Mouse (Mus musculus): ENCODE measurements around the gene Wdr17. TPM values are rescaled to one million over a fixed set of nuclear protein-coding genes. Genes with fewer than 3 reads are reported as not detected.

The Wdr17 gene
- polyA plus RNA-seq, 1 experiment from 2014 or later, result 0.42 TPM

DNA sequence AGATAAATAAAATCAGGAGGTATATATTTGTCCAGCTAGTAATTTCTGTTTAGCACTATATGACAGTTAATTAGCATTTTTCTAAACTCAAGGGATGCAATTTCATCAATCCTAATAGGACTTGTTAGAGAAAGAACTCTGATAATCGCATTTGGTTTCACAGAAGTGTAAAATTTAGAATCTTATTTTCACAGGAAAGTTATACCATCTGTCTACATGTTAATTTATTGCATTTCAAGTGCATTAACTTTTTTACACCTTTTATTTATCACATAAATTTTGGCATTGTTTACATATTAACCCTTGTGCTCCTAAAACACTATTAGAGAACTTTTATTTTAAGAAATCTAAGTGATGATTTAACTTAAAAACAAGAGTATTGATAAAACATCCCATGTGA, 7.2 kb upstream of the Wdr17 start:
- Histone ChIP-seq H3K36me3 (ENCODE audit: control insufficient read depth, insufficient read depth) (no peaks in the 10 kb centered on the region), H3K9me3 (replicated peaks; ENCODE audit: control insufficient read depth, low read length) (no peaks in the 10 kb centered on the region), H3K27ac (ENCODE audit: low read length) (no peak overlapping the region), H3K27me3 (ENCODE audit: control insufficient read depth, insufficient read depth, low read length) (no peaks in the 10 kb centered on the region), H3K4me1 (ENCODE audit: control insufficient read depth, insufficient read depth, low read length) (no peaks in the 10 kb centered on the region), H3K9ac (ENCODE audit: low read length) (no peak overlapping the region), H3K4me3 (ENCODE audit: low read length) (no peak overlapping the region), H3K4me2 (ENCODE audit: low read depth, low read length) (no peak overlapping the region)
- 83% methylated on average over 1 of the region's 1 CpGs for WGBS
- no peak for ATAC-seq (replicated peaks; ENCODE audit: extremely low read depth, insufficient read depth, low FRiP score)

- Histone ChIP-seq H3K27me3 (ENCODE audit: control insufficient read depth, insufficient read depth, low read length) (no peaks in the 10 kb centered on the region), H3K9ac (ENCODE audit: low read length) (no peak overlapping the region), H3K4me2 (ENCODE audit: low read depth, low read length) (no peak overlapping the region), H3K9me3 (replicated peaks; ENCODE audit: control insufficient read depth, low read length) (no peaks in the 10 kb centered on the region), H3K36me3 (ENCODE audit: control insufficient read depth, insufficient read depth) (no peaks in the 10 kb centered on the region), H3K4me3 (ENCODE audit: low read length) (no peak overlapping the region), H3K4me1 (ENCODE audit: control insufficient read depth, insufficient read depth, low read length) (peaks cover 4% of the 10 kb centered on the region; the same call in 1 of the 2 replicates), H3K27ac (ENCODE audit: low read length) (0 out of 2 replicates have a peak overlapping the region, but pooled peaks have one; percentile 20)
- ATAC-seq (replicated peaks; ENCODE audit: extremely low read depth, insufficient read depth, low FRiP score), result peak; percentile 76
- 51% methylated on average over 4 of the region's 4 CpGs for WGBS
Measured at GRCm38 (mm10) chr8:54886560-54886959, 424 bp downstream of the Wdr17 start.

GRCm38 (mm10) chr8:54876458-54876857, 10.5 kb downstream of the Wdr17 start:
- Histone ChIP-seq H3K4me1 (ENCODE audit: control insufficient read depth, insufficient read depth, low read length) (no peaks in the 10 kb centered on the region), H3K27ac (ENCODE audit: low read length) (no peak overlapping the region), H3K4me3 (ENCODE audit: low read length) (no peak overlapping the region), H3K9me3 (replicated peaks; ENCODE audit: control insufficient read depth, low read length) (no peaks in the 10 kb centered on the region), H3K27me3 (ENCODE audit: control insufficient read depth, insufficient read depth, low read length) (no peaks in the 10 kb centered on the region), H3K36me3 (ENCODE audit: control insufficient read depth, insufficient read depth) (no peaks in the 10 kb centered on the region), H3K9ac (ENCODE audit: low read length) (no peak overlapping the region), H3K4me2 (ENCODE audit: low read depth, low read length) (no peak overlapping the region)
- ATAC-seq (replicated peaks; ENCODE audit: extremely low read depth, insufficient read depth, low FRiP score), result no peak
- 79% methylated on average over 4 of the region's 4 CpGs for WGBS

DNA sequence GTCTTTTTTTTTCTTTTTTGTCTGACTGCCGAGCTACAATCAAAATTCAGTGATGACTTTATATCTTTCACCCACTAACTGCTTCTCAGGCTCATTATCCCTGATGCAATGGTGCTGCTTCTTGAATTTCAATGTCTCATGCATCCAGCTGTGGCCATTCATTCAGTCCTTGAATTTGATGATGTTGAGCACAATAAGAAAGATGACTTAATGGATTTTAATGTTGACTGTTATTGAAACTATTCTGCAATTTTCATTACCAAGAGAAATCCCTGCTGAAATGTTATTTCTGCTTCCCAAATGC, 22.3 kb downstream of the Wdr17 start:
- H3K4me2 ChIP-seq (ENCODE audit: low read depth, low read length), result no peak overlapping the region
- no peak overlapping the region for H3K27ac ChIP-seq (ENCODE audit: low read length)
- no peaks in the 10 kb centered on the region for H3K36me3 ChIP-seq (ENCODE audit: control insufficient read depth, insufficient read depth)
- no peak overlapping the region for H3K9ac ChIP-seq (ENCODE audit: low read length)
- 74% methylated on average over 1 of the region's 1 CpGs for WGBS
- no peak overlapping the region for H3K4me3 ChIP-seq (ENCODE audit: low read length)
- H3K27me3 ChIP-seq (ENCODE audit: control insufficient read depth, insufficient read depth, low read length), result no peaks in the 10 kb centered on the region
- H3K9me3 ChIP-seq (replicated peaks; ENCODE audit: control insufficient read depth, low read length), result no peaks in the 10 kb centered on the region
- H3K4me1 ChIP-seq (ENCODE audit: control insufficient read depth, insufficient read depth, low read length), result no peaks in the 10 kb centered on the region
- no peak for ATAC-seq (replicated peaks; ENCODE audit: extremely low read depth, insufficient read depth, low FRiP score)

- Histone ChIP-seq H3K9me3 (replicated peaks; ENCODE audit: control insufficient read depth, low read length) (no peaks in the 10 kb centered on the region), H3K27me3 (ENCODE audit: control insufficient read depth, insufficient read depth, low read length) (no peaks in the 10 kb centered on the region), H3K27ac (ENCODE audit: low read length) (no peak overlapping the region), H3K4me1 (ENCODE audit: control insufficient read depth, insufficient read depth, low read length) (no peaks in the 10 kb centered on the region), H3K4me3 (ENCODE audit: low read length) (no peak overlapping the region), H3K36me3 (ENCODE audit: control insufficient read depth, insufficient read depth) (no peaks in the 10 kb centered on the region), H3K9ac (ENCODE audit: low read length) (no peak overlapping the region), H3K4me2 (ENCODE audit: low read depth, low read length) (no peak overlapping the region)
- ATAC-seq (replicated peaks; ENCODE audit: extremely low read depth, insufficient read depth, low FRiP score), result no peak
- 54% methylated on average over 4 of the region's 4 CpGs for WGBS
Measured at GRCm38 (mm10) chr8:54864038-54864760, 22.8 kb downstream of the Wdr17 start.

- no peaks in the 10 kb centered on the region for H3K9me3 ChIP-seq (replicated peaks; ENCODE audit: control insufficient read depth, low read length)
- H3K27me3 ChIP-seq (ENCODE audit: control insufficient read depth, insufficient read depth, low read length), result no peaks in the 10 kb centered on the region
- no peak overlapping the region for H3K27ac ChIP-seq (ENCODE audit: low read length)
- H3K36me3 ChIP-seq (ENCODE audit: control insufficient read depth, insufficient read depth), result no peaks in the 10 kb centered on the region
- no peak for ATAC-seq (replicated peaks; ENCODE audit: extremely low read depth, insufficient read depth, low FRiP score)
- no peak overlapping the region for H3K9ac ChIP-seq (ENCODE audit: low read length)
- 87% methylated on average over 5 of the region's 5 CpGs for whole genome bisulfite sequencing
- H3K4me1 ChIP-seq (ENCODE audit: control insufficient read depth, insufficient read depth, low read length), result no peaks in the 10 kb centered on the region
- no peak overlapping the region for H3K4me3 ChIP-seq (ENCODE audit: low read length)
- H3K4me2 ChIP-seq (ENCODE audit: low read depth, low read length), result no peak overlapping the region
Measured at GRCm38 (mm10) chr8:54836029-54836959, 50.7 kb downstream of the Wdr17 start.

DNA sequence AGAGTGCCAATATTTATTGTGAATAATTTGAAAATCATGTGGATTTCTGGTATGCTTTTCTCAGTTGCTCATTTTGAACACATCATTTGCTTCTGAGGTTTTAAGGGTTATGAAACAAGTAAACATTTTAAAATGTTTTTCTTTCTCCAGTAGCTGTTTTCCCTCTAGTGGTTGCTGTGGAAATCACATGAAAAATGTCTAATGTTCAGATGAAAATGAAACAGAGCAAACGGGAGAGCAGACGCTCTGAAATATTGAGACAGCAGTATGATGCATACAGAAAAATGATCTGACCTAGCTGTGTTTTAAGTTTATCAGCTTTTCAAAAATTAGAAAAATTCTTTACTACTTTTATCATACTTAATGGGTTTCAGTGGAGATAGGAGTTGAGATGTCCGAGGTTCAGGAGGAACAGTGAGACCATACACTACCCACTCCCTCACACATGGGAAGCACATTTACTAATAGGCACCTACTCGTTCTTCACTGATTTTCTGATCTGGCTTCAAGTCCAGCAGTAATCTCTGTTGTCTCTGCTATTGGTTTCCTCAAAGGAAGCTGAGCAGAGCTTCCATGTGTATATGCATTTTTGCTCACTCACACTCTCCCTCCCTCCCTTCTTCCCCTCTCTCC, 57.1 kb downstream of the Wdr17 start:
- no peaks in the 10 kb centered on the region for H3K36me3 ChIP-seq (ENCODE audit: control insufficient read depth, insufficient read depth)
- no peaks in the 10 kb centered on the region for H3K9me3 ChIP-seq (replicated peaks; ENCODE audit: control insufficient read depth, low read length)
- peak overlapping the region; percentile 40 for H3K4me2 ChIP-seq (ENCODE audit: low read depth, low read length)
- no peaks in the 10 kb centered on the region for H3K4me1 ChIP-seq (ENCODE audit: control insufficient read depth, insufficient read depth, low read length)
- H3K27ac ChIP-seq (ENCODE audit: low read length), result no peak overlapping the region
- ATAC-seq (replicated peaks; ENCODE audit: extremely low read depth, insufficient read depth, low FRiP score), result no peak
- H3K9ac ChIP-seq (ENCODE audit: low read length), result no peak overlapping the region
- H3K4me3 ChIP-seq (ENCODE audit: low read length), result no peak overlapping the region
- H3K27me3 ChIP-seq (ENCODE audit: control insufficient read depth, insufficient read depth, low read length), result no peaks in the 10 kb centered on the region
- WGBS, result 43% methylated on average over 4 of the region's 4 CpGs

DNA sequence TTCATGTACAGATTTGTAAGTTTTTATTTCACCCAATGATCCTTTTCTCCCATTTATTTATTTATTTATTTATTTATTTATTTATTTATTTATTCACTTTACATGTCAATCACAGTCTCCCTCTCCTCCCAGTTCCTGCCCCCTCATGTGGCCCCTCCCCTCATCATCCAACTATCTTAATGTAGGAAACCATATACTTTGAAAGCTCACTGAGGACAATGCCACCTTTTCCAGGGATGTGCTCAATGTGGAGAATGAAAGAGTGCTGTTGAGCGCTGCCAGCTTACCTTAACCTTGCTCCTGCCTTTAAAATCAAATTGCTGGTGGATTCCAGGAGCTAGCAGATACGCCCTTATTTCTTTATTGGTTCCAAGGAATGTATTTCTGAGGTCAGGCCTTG, 59.0 kb downstream of the Wdr17 start:
- no peak overlapping the region for H3K4me2 ChIP-seq (ENCODE audit: low read depth, low read length)
- no peak for ATAC-seq (replicated peaks; ENCODE audit: extremely low read depth, insufficient read depth, low FRiP score)
- H3K36me3 ChIP-seq (ENCODE audit: control insufficient read depth, insufficient read depth), result no peaks in the 10 kb centered on the region
- H3K27ac ChIP-seq (ENCODE audit: low read length), result no peak overlapping the region
- no peak overlapping the region for H3K9ac ChIP-seq (ENCODE audit: low read length)
- no peaks in the 10 kb centered on the region for H3K4me1 ChIP-seq (ENCODE audit: control insufficient read depth, insufficient read depth, low read length)
- no peaks in the 10 kb centered on the region for H3K27me3 ChIP-seq (ENCODE audit: control insufficient read depth, insufficient read depth, low read length)
- 73% methylated on average over 2 of the region's 2 CpGs for WGBS
- H3K9me3 ChIP-seq (replicated peaks; ENCODE audit: control insufficient read depth, low read length), result no peaks in the 10 kb centered on the region
- H3K4me3 ChIP-seq (ENCODE audit: low read length), result no peak overlapping the region

DNA sequence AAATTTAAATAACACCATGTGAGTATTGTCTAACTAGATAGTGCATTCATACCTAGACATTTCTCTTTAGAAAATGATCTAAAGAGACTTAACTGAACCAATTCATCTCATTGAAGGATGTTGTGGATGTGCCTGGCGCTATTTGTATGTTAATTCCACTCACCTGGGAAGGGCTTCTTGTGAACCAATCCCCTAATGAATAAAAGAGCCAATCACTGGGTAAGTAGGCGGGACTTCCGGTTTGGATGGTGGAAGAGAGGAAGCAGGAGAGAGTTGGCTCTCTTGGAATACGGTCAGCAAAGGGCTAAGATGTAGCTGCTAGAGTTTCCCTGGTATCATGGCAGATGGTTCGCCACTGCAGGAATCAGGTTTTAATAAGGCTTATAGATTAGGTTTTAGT, 64.0 kb downstream of the Wdr17 start:
- Histone ChIP-seq H3K4me2 (ENCODE audit: low read depth, low read length) (no peak overlapping the region), H3K36me3 (ENCODE audit: control insufficient read depth, insufficient read depth) (no peaks in the 10 kb centered on the region), H3K27me3 (ENCODE audit: control insufficient read depth, insufficient read depth, low read length) (no peaks in the 10 kb centered on the region), H3K4me1 (ENCODE audit: control insufficient read depth, insufficient read depth, low read length) (no peaks in the 10 kb centered on the region), H3K4me3 (ENCODE audit: low read length) (no peak overlapping the region), H3K9ac (ENCODE audit: low read length) (no peak overlapping the region), H3K27ac (ENCODE audit: low read length) (no peak overlapping the region), H3K9me3 (replicated peaks; ENCODE audit: control insufficient read depth, low read length) (no peaks in the 10 kb centered on the region)
- WGBS, result 83% methylated on average over 5 of the region's 5 CpGs
- ATAC-seq (replicated peaks; ENCODE audit: extremely low read depth, insufficient read depth, low FRiP score), result no peak

Measured in heart, embryonic 16.5 days (tissue).